Mouse (Mus musculus) brain, embryonic 14.5 days (tissue): Measurements from ENCODE around the gene AC124108.1.

Source experiments
- CTCF ChIP-seq: fragments of 200-500 bp; IDR thresholded peaks from 2 replicates; pipeline ENCODE4 v1.5.1; 2012; ENCODE audit warnings: inconsistent platforms, mild to moderate bottlenecking, moderate library complexity, borderline replicate concordance; ENCODE audit not compliant: insufficient read depth, insufficient read length; ENCODE audit errors: extremely low read depth
- POLR2A ChIP-seq: fragments of 200-500 bp; IDR thresholded peaks from 2 replicates; pipeline ENCODE4 v1.6.1; 2012; ENCODE audit warnings: mild to moderate bottlenecking, inconsistent platforms, borderline replicate concordance; ENCODE audit not compliant: poor library complexity, insufficient read depth, insufficient read length, severe bottlenecking; ENCODE audit errors: extremely low read depth

GRCm38 (mm10) chr1:132210922-132211321, 19.7 kb downstream of the AC124108.1 start:
- TF ChIP-seq POLR2A, result no peak
- peak; percentile 62; the same call in 1 of the 2 replicates for TF ChIP-seq CTCF
